Mouse (Mus musculus): ENCODE data around the gene Parp14. TPM values are rescaled to one million over a fixed set of nuclear protein-coding genes. Genes with fewer than 3 reads are reported as not detected.
A peak's percentile ranks its signal among the peaks of the same experiment; 100 is the strongest.
"Not testable (repeated sequence)": the region's sequence is repeated elsewhere in the genome, so short reads cannot be mapped to it uniquely, and the experiment has no call there.

Gene Parp14
- total and polyA plus RNA-seq, 2 experiments = 4.5 to 24.5 TPM

- H3K36me3 ChIP-seq (ENCODE audit: control insufficient read depth, insufficient read depth, low read length) = no peaks in the 10 kb centered on the region
- H3K79me2 ChIP-seq (ENCODE audit: control insufficient read depth, insufficient read depth, low read length) = no peaks in the 10 kb centered on the region
- H3K4me1 ChIP-seq (ENCODE audit: control insufficient read depth, insufficient read depth, low read length) = peaks cover 7% of the 10 kb centered on the region
- no peak overlapping the region for H3K4me3 ChIP-seq (ENCODE audit: insufficient read depth, low read depth, low read length)
- WGBS = 91% methylated on average over 6 of the region's 6 CpGs
- DNase-seq (ENCODE audit: extremely low read depth, low read depth, low spot score) = no peak
- TF ChIP-seq POLR2A (IDR thresholded peaks at IDR 0.05; ENCODE audit: extremely low read depth, insufficient read depth, low read length) (no peak), CTCF (IDR thresholded peaks at IDR 0.05; ENCODE audit: low read depth, low read length) (no peak)
- no peak overlapping the region for H3K27ac ChIP-seq (replicated peaks; ENCODE audit: insufficient read depth, low read depth, low read length)
- H3K9ac ChIP-seq (ENCODE audit: low read depth, low read length) = no peak overlapping the region
- no peaks in the 10 kb centered on the region for H3K27me3 ChIP-seq (ENCODE audit: control insufficient read depth, insufficient read depth, low read length)
These were observed 31.8 kb upstream of the Parp14 start for GRCm38 (mm10) chr16:35903014-35903640.

GRCm38 (mm10) chr16:35900541-35900940 is 29.2 kb upstream of the Parp14 start:
- DNase-seq (ENCODE audit: extremely low read depth, low read depth, low spot score) = peak; percentile 78
- Histone ChIP-seq H3K36me3 (ENCODE audit: control insufficient read depth, insufficient read depth, low read length) (no peaks in the 10 kb centered on the region), H3K27ac (replicated peaks; ENCODE audit: insufficient read depth, low read depth, low read length) (no peak overlapping the region), H3K4me3 (ENCODE audit: insufficient read depth, low read depth, low read length) (no peak overlapping the region), H3K27me3 (ENCODE audit: control insufficient read depth, insufficient read depth, low read length) (no peaks in the 10 kb centered on the region), H3K9ac (ENCODE audit: low read depth, low read length) (no peak overlapping the region), H3K4me1 (ENCODE audit: control insufficient read depth, insufficient read depth, low read length) (no peaks in the 10 kb centered on the region), H3K79me2 (ENCODE audit: control insufficient read depth, insufficient read depth, low read length) (no peaks in the 10 kb centered on the region)
- 26% methylated on average over 3 of the region's 3 CpGs for WGBS
- TF ChIP-seq POLR2A (IDR thresholded peaks at IDR 0.05; ENCODE audit: extremely low read depth, insufficient read depth, low read length) (no peak), CTCF (IDR thresholded peaks at IDR 0.05; ENCODE audit: low read depth, low read length) (no peak)

GRCm38 (mm10) chr16:35894997-35895396 is 23.7 kb upstream of the Parp14 start:
- no peak overlapping the region for H3K4me3 ChIP-seq (ENCODE audit: insufficient read depth, low read depth, low read length)
- no peaks in the 10 kb centered on the region for H3K27me3 ChIP-seq (ENCODE audit: control insufficient read depth, insufficient read depth, low read length)
- H3K4me1 ChIP-seq (ENCODE audit: control insufficient read depth, insufficient read depth, low read length) = no peaks in the 10 kb centered on the region
- no peaks in the 10 kb centered on the region for H3K36me3 ChIP-seq (ENCODE audit: control insufficient read depth, insufficient read depth, low read length)
- WGBS = 75% methylated on average over 6 of the region's 6 CpGs
- no peak overlapping the region for H3K9ac ChIP-seq (ENCODE audit: low read depth, low read length)
- TF ChIP-seq POLR2A (IDR thresholded peaks at IDR 0.05; ENCODE audit: extremely low read depth, insufficient read depth, low read length) (no peak), CTCF (IDR thresholded peaks at IDR 0.05; ENCODE audit: low read depth, low read length) (no peak)
- DNase-seq (ENCODE audit: extremely low read depth, low read depth, low spot score) = no peak
- no peak overlapping the region for H3K27ac ChIP-seq (replicated peaks; ENCODE audit: insufficient read depth, low read depth, low read length)
- H3K79me2 ChIP-seq (ENCODE audit: control insufficient read depth, insufficient read depth, low read length) = no peaks in the 10 kb centered on the region

GRCm38 (mm10) chr16:35891603-35892002 is 20.3 kb upstream of the Parp14 start:
- H3K36me3 ChIP-seq (ENCODE audit: control insufficient read depth, insufficient read depth, low read length); H3K79me2 ChIP-seq (ENCODE audit: control insufficient read depth, insufficient read depth, low read length); H3K27me3 ChIP-seq (ENCODE audit: control insufficient read depth, insufficient read depth, low read length); H3K4me3 ChIP-seq (ENCODE audit: insufficient read depth, low read depth, low read length); H3K9ac ChIP-seq (ENCODE audit: low read depth, low read length); H3K4me1 ChIP-seq (ENCODE audit: control insufficient read depth, insufficient read depth, low read length); H3K27ac ChIP-seq (replicated peaks; ENCODE audit: insufficient read depth, low read depth, low read length); DNase-seq (ENCODE audit: extremely low read depth, low read depth, low spot score): not testable (repeated sequence)
- 82% methylated on average over 5 of the region's 5 CpGs for WGBS

- 92% methylated on average over 3 of the region's 3 CpGs for WGBS
- no peak for TF ChIP-seq POLR2A (IDR thresholded peaks at IDR 0.05; ENCODE audit: extremely low read depth, insufficient read depth, low read length)
- peak; percentile 38; the same call in 1 of the 2 replicates for TF ChIP-seq CTCF (IDR thresholded peaks at IDR 0.05; ENCODE audit: low read depth, low read length)
- no peaks in the 10 kb centered on the region for H3K27me3 ChIP-seq (ENCODE audit: control insufficient read depth, insufficient read depth, low read length)
- no peak for DNase-seq (ENCODE audit: extremely low read depth, low read depth, low spot score)
- H3K9ac ChIP-seq (ENCODE audit: low read depth, low read length) = no peak overlapping the region
- no peaks in the 10 kb centered on the region for H3K36me3 ChIP-seq (ENCODE audit: control insufficient read depth, insufficient read depth, low read length)
- no peak overlapping the region for H3K27ac ChIP-seq (replicated peaks; ENCODE audit: insufficient read depth, low read depth, low read length)
- H3K4me3 ChIP-seq (ENCODE audit: insufficient read depth, low read depth, low read length) = no peak overlapping the region
- no peaks in the 10 kb centered on the region for H3K79me2 ChIP-seq (ENCODE audit: control insufficient read depth, insufficient read depth, low read length)
- no peaks in the 10 kb centered on the region for H3K4me1 ChIP-seq (ENCODE audit: control insufficient read depth, insufficient read depth, low read length)
These were observed 19.3 kb upstream of the Parp14 start for GRCm38 (mm10) chr16:35890645-35891044.

- H3K9ac ChIP-seq (ENCODE audit: low read depth, low read length) = no peak overlapping the region
- DNase-seq (ENCODE audit: extremely low read depth, low read depth, low spot score) = no peak
- no peaks in the 10 kb centered on the region for H3K79me2 ChIP-seq (ENCODE audit: control insufficient read depth, insufficient read depth, low read length)
- H3K4me1 ChIP-seq (ENCODE audit: control insufficient read depth, insufficient read depth, low read length) = no peaks in the 10 kb centered on the region
- H3K4me3 ChIP-seq (ENCODE audit: insufficient read depth, low read depth, low read length) = no peak overlapping the region
- no peaks in the 10 kb centered on the region for H3K27me3 ChIP-seq (ENCODE audit: control insufficient read depth, insufficient read depth, low read length)
- no peaks in the 10 kb centered on the region for H3K36me3 ChIP-seq (ENCODE audit: control insufficient read depth, insufficient read depth, low read length)
- WGBS = 93% methylated on average over 5 of the region's 5 CpGs
- no peak overlapping the region for H3K27ac ChIP-seq (replicated peaks; ENCODE audit: insufficient read depth, low read depth, low read length)
- TF ChIP-seq CTCF (IDR thresholded peaks at IDR 0.05; ENCODE audit: low read depth, low read length) (no peak), POLR2A (IDR thresholded peaks at IDR 0.05; ENCODE audit: extremely low read depth, insufficient read depth, low read length) (no peak)
These were observed 17.6 kb upstream of the Parp14 start for GRCm38 (mm10) chr16:35888910-35889309.

Data from liver, adult 2 months (tissue).